Mouse (Mus musculus): ENCODE measurements around the gene Gm10778. TPM values are rescaled to one million over a fixed set of nuclear protein-coding genes. Genes with fewer than 3 reads are reported as not detected.

Gm10778 gene
- polyA plus RNA-seq, 2 experiments: 2.8 to 3.8 TPM

- Histone ChIP-seq H3K9me3 (ENCODE audit: control insufficient read depth, low read length) (no peaks in the 10 kb centered on the region), H3K9ac (ENCODE audit: low read depth, low read length, severe bottlenecking) (peak within 1 kb of the TSS; percentile 60), H3K27ac (replicated peaks; ENCODE audit: low read depth, low read length) (peak within 1 kb of the TSS; percentile 91), H3K27me3 (ENCODE audit: control insufficient read depth, insufficient read depth, low read length) (no peaks in the 10 kb centered on the region), H3K4me3 (replicated peaks; ENCODE audit: low read length) (peak within 1 kb of the TSS; percentile 62), H3K36me3 (ENCODE audit: control insufficient read depth, insufficient read depth, low read length) (no peaks in the 10 kb centered on the region), H3K4me2 (replicated peaks; ENCODE audit: low read depth, low read length, severe bottlenecking) (peak within 1 kb of the TSS; percentile 97), H3K4me1 (ENCODE audit: control insufficient read depth, insufficient read depth, low read length) (peaks cover 23% of the 10 kb centered on the region)
- no peak for TF ChIP-seq POLR2A (IDR thresholded peaks at IDR 0.05; ENCODE audit: borderline replicate concordance, extremely low read depth, insufficient read depth, insufficient read length)
- ATAC-seq (ENCODE audit: low FRiP score, low read depth) (peak; percentile 88), DNase-seq (ENCODE audit: low spot score) (peak; percentile 98)
- under 1% methylated on average over 39 of the region's 39 CpGs for WGBS
Measured at GRCm38 (mm10) chr10:81605974-81606751, 42.7 kb upstream of the Gm10778 start, which contains the start of gene BC025920. Gene BC025920 (plus strand): TSS chr10:81606270.

GRCm38 (mm10) chr10:81608308-81608707 lies 40.6 kb upstream of the Gm10778 start:
- WGBS: 88% methylated on average over 1 of the region's 1 CpGs
- ATAC-seq (ENCODE audit: low FRiP score, low read depth): no peak

GRCm38 (mm10) chr10:81612779-81613178 lies 36.1 kb upstream of the Gm10778 start:
- 63% methylated on average over 3 of the region's 3 CpGs for WGBS

More at GRCm38 (mm10) chr10:81608308-81608707, 40.6 kb upstream of the Gm10778 start:
- Histone ChIP-seq H3K4me2 (replicated peaks; ENCODE audit: low read depth, low read length, severe bottlenecking) (no peak overlapping the region), H3K9me3 (ENCODE audit: control insufficient read depth, low read length) (no peaks in the 10 kb centered on the region), H3K9ac (ENCODE audit: low read depth, low read length, severe bottlenecking) (no peak overlapping the region), H3K36me3 (ENCODE audit: control insufficient read depth, insufficient read depth, low read length) (no peaks in the 10 kb centered on the region), H3K4me1 (ENCODE audit: control insufficient read depth, insufficient read depth, low read length) (peaks cover 14% of the 10 kb centered on the region), H3K27me3 (ENCODE audit: control insufficient read depth, insufficient read depth, low read length) (no peaks in the 10 kb centered on the region), H3K4me3 (replicated peaks; ENCODE audit: low read length) (no peak overlapping the region), H3K27ac (replicated peaks; ENCODE audit: low read depth, low read length) (no peak overlapping the region)
- TF ChIP-seq POLR2A (IDR thresholded peaks at IDR 0.05; ENCODE audit: borderline replicate concordance, extremely low read depth, insufficient read depth, insufficient read length): no peak
- no peak for DNase-seq (ENCODE audit: low spot score)

GRCm38 (mm10) chr10:81615486-81615885 lies 33.4 kb upstream of the Gm10778 start:
- DNase-seq (ENCODE audit: low spot score) (peak; percentile 66), ATAC-seq (ENCODE audit: low FRiP score, low read depth) (peak; percentile 75)
- H3K9ac ChIP-seq (ENCODE audit: low read depth, low read length, severe bottlenecking): no peak overlapping the region
- peak overlapping the region; percentile 40; the same call in 1 of the 2 replicates for H3K27ac ChIP-seq (replicated peaks; ENCODE audit: low read depth, low read length)
- no peaks in the 10 kb centered on the region for H3K36me3 ChIP-seq (ENCODE audit: control insufficient read depth, insufficient read depth, low read length)
- peaks cover 12% of the 10 kb centered on the region for H3K4me1 ChIP-seq (ENCODE audit: control insufficient read depth, insufficient read depth, low read length)
- H3K4me2 ChIP-seq (replicated peaks; ENCODE audit: low read depth, low read length, severe bottlenecking): no peak overlapping the region
- H3K27me3 ChIP-seq (ENCODE audit: control insufficient read depth, insufficient read depth, low read length): no peaks in the 10 kb centered on the region
- no peaks in the 10 kb centered on the region for H3K9me3 ChIP-seq (ENCODE audit: control insufficient read depth, low read length)
- WGBS: 19% methylated on average over 6 of the region's 6 CpGs
- H3K4me3 ChIP-seq (replicated peaks; ENCODE audit: low read length): no peak overlapping the region
- no peak for TF ChIP-seq POLR2A (IDR thresholded peaks at IDR 0.05; ENCODE audit: borderline replicate concordance, extremely low read depth, insufficient read depth, insufficient read length)

More at GRCm38 (mm10) chr10:81612779-81613178, 36.1 kb upstream of the Gm10778 start:
- no peak for TF ChIP-seq POLR2A (IDR thresholded peaks at IDR 0.05; ENCODE audit: borderline replicate concordance, extremely low read depth, insufficient read depth, insufficient read length)
- peaks cover 12% of the 10 kb centered on the region for H3K4me1 ChIP-seq (ENCODE audit: control insufficient read depth, insufficient read depth, low read length)
- no peak overlapping the region for H3K4me2 ChIP-seq (replicated peaks; ENCODE audit: low read depth, low read length, severe bottlenecking)
- no peaks in the 10 kb centered on the region for H3K36me3 ChIP-seq (ENCODE audit: control insufficient read depth, insufficient read depth, low read length)
- no peak overlapping the region for H3K9ac ChIP-seq (ENCODE audit: low read depth, low read length, severe bottlenecking)
- no peaks in the 10 kb centered on the region for H3K27me3 ChIP-seq (ENCODE audit: control insufficient read depth, insufficient read depth, low read length)
- ATAC-seq (ENCODE audit: low FRiP score, low read depth) (no peak), DNase-seq (ENCODE audit: low spot score) (no peak)
- no peak overlapping the region for H3K27ac ChIP-seq (replicated peaks; ENCODE audit: low read depth, low read length)
- no peaks in the 10 kb centered on the region for H3K9me3 ChIP-seq (ENCODE audit: control insufficient read depth, low read length)
- no peak overlapping the region for H3K4me3 ChIP-seq (replicated peaks; ENCODE audit: low read length)

- no peak overlapping the region for H3K4me2 ChIP-seq (replicated peaks; ENCODE audit: low read depth, low read length, severe bottlenecking)
- no peak for DNase-seq (ENCODE audit: low spot score)
- no peak for ATAC-seq (ENCODE audit: low FRiP score, low read depth)
- no peak overlapping the region for H3K27ac ChIP-seq (replicated peaks; ENCODE audit: low read depth, low read length)
- H3K9me3 ChIP-seq (ENCODE audit: control insufficient read depth, low read length): no peaks in the 10 kb centered on the region
- peaks cover 40% of the 10 kb centered on the region for H3K36me3 ChIP-seq (ENCODE audit: control insufficient read depth, insufficient read depth, low read length)
- no peak for TF ChIP-seq POLR2A (IDR thresholded peaks at IDR 0.05; ENCODE audit: borderline replicate concordance, extremely low read depth, insufficient read depth, insufficient read length)
- no peak overlapping the region for H3K4me3 ChIP-seq (replicated peaks; ENCODE audit: low read length)
- H3K9ac ChIP-seq (ENCODE audit: low read depth, low read length, severe bottlenecking): no peak overlapping the region
- H3K4me1 ChIP-seq (ENCODE audit: control insufficient read depth, insufficient read depth, low read length): peaks cover 11% of the 10 kb centered on the region
- no peaks in the 10 kb centered on the region for H3K27me3 ChIP-seq (ENCODE audit: control insufficient read depth, insufficient read depth, low read length)
- 75% methylated on average over 5 of the region's 5 CpGs for WGBS
Measured at GRCm38 (mm10) chr10:81619976-81620375, 28.9 kb upstream of the Gm10778 start.

Data from limb, embryonic 14.5 days (tissue).